Mouse (Mus musculus) skeletal muscle tissue, adult 2 months (tissue): ENCODE data around the gene Tnpo3.
A peak's percentile ranks its signal among the peaks of the same experiment; 100 is the strongest.

Experiments used
- DNase-seq: peaks from one replicate; pipeline ENCODE4 v3.0.0-alpha.2; 2012; ENCODE audit warnings: low read depth, low spot score

The Tnpo3 gene

DNA sequence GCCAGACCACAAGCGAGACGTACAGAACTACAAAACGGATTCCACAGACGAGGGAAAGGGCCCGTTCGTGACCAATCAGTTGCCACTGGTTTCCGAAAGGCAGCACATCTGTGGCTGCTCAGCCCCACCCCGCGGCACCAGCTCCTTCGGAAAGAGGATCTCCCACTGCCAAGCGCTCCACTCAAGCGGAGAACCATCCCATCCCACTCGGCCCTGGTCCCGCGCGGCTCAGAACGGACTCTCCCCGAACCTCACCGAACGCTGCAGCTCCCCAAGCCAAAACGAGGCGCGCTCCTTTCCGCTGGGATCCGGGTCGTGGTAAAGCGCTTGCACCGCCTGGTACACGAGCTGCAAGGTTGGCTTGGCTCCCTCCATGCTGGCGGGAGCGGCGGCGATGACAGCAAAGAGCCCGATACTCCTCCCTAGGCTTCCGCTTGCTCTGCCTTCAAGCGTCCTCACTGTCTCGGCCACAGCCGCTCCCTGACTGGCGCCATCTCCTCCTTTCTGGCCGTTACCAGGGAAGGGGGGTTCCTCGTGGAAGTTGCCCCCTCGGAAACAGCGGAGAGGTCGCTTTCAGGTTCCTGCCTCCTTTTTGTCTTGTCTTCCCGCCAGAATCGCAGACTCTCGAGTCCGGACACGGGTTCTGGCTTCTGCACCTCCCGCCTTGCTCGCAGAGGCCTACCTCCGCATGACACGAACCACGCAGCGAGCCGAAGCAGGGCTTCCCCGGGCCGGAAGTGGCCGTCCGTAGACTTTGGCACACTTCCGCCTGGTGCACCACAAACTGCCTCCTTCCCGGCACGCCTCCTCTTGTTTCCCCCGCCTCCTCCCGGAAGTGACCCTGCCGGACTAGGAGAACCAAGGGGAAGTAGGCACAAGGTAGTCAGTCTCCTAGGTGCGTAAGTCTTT, at the start of gene Tnpo3:
Gene Tnpo3 (minus strand): TSS at position 777 of the 909 bp plus-strand sequence.
- peak; percentile 87 for DNase-seq

DNA sequence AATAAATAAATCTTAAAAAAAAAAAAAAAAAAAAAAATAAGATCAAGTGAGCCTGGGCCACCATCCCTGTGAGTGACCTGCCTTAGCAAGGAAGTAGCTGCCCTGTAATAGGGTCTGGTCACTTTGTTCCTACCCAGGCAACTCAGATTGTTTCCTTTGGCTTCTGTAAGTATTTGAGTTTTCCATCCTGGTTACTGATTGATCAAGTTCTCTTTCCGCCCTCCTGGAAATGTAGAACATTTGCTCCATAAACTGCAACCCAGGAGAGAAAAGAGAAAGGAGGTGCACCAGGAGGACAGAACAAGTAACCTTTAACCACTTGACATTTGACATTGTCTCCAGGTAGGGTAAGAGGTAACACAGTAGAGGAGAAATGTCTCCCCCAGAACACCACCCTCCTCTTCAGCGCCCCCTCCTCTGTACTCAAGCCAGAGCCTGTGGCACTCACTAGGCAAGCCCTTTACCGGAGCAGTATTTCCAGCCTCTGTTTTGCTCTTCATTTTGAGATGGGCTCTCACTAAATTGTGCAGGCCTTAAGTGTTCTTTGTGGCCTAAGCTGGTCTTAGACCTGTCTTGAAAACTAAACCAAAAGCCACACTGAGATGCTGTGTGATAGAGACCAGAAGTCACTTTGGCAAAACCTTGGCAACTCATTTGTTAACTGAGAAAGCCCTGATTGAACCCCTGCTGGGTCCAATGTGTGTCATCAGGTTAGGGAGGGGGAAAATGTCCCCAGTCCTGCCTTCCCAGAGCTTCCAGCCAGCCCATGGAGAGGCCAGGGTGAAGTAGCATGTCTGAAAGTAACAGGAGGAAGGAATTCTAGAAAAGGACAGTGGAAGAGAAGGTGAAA, 49.2 kb upstream of the Tnpo3 start:
- DNase-seq, result no peak

DNA sequence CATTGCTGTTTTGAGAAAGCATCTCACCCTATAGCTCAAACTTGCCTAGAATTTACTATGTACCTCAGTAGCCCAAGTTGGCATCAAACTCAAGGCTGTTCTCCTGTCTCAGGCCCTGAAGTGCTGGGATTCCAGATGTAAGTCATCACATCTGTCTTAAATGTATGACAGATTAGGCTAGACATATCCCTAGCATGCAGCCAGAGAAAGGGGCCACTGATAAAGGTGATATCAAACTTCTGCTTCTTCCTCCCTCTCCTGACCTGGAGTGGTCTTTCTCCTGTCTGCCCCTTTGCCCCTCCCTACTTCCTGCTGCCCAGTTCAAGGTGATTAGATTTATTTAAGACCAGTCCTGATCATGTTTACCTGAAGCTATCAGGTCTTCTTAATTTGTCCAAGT, 43.6 kb upstream of the Tnpo3 start:
- DNase-seq, result no peak

DNA sequence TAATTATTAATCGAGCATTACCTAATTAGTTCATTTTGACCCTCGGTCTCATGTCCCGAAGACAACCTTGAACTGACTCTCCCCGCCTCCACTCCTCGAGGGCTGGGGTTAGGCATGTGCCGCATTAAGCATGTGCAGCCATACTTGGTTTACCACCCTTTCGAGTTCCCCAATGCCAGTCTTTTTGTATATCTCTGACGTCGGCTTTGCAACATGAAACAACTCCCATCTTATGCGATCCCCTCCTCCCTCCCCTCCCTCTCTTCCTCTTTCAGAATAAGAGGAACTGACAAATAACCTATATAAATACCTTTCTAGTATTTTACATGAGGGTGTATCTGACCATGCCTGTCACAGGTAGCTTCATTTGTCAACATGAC, 40.5 kb upstream of the Tnpo3 start:
- DNase-seq, result no peak

DNA sequence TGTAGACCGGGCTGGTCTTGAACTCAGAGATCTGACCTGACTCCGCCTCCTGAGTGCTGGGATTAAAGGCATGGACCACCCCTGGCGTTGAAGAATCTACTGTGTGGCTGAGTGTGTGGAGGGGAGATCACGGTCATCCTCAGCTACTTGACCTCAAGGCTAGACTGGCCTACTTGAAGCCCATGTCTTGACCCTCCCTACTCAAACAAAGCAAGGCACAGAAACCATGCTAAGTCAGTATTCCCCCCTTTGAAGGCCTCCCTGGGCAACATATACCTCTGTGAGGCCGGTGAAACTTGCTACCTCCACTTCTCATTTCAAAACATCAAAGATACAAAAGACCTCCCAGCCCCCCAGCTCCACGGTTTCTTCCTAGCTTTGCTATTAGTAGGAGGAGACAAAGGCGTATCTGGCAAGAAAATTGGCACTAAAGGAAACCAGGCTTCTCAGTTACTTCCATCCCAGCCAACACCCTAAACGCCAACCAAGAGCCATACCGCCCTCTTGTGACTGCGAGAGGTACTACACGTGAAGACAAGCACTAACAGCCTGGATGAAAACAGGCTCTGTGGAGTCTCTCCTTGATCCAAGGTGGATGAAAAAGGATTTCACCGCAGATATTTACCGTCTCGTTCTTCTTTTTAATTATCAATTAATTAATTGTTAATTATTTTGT, 39.9 kb upstream of the Tnpo3 start:
- DNase-seq, result peak; percentile 83

DNA sequence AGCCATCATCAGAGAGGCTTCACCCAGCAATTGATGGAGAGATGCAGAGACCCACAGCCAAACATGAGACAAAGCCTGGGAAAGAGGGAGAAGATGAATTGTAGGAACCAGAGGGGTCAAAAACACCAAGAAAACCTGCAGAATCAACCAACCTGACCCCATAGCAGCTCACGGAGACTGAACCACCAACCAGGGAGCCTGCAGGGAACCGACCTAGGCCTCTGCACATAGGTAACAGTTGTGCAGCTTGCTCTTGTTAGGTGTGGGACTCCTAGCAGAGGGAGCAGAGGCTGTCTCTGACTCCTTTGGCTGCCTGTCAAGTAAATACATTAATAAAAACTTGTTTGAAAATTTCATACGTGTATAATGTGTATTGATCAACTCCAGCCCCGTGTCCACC, 32.1 kb upstream of the Tnpo3 start:
- DNase-seq, result no peak

DNA sequence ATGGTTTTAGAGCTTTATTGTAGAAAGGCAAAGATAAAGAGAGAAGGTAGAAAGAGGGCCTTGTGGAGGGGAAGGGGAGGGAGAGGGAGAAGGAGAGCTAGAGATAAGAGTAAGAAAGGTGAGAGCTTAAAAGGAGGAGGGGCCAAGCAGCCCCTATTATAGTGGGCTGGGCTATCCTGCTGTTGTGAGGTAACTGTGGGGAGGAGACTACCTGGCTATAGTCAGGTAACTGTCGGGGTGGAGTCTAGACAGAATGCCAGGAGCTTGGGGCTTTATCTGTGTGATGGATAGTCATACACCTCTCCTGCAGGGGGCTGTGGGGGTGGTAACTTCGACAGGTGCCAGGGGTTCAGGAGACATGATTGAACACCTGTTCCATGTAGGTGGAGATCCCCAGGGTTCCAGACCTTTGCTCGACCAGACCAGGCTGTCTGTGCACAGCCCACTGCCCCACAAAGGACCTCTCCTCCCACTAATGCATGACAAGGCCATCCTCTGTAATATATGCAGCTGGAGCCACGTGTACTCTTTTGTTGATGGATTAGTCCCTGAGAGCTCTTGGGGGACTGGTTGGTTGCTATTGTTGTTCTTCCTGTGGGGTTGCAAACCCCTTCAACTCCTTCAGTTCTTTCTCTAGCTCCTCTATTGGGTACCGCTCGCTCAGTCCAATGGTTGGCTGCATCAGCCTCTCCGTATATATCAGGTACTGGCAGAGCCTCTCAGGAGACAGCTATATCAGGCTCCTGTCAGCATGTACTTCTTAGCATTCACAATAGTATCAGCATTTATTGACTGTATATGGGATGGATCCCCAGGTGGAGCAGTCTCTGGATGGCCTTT, 30.1 kb upstream of the Tnpo3 start:
- DNase-seq, result no peak

DNA sequence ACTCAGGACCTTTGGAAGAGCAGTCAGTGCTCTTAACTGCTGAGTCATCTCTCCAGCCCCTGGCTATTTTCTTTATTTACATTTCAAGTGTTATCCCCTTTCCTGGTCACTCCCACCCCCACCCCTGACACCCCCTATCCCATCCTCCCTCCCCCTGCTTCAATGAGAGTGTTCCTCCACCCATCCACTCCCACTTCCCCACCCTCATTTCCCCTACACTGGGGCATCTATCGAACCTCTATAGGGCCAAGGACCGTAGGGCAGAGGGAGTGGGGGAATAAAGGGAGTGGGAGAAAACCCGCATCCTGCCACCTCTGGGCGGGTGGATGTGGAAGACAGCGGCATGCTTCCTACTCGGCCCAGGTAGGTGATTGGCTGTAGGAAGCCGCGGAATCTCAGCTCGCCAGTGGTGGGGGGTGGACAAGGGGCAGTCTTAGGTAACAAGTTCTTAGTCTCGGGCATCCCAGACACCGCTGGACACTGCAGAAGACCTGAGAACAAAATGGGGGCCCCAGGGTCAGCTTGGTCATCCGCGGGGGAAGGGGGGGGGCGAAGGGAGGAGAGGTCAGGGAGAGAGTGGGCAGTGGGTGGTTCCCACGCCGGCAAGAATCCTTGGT, 29.3 kb upstream of the Tnpo3 start:
- DNase-seq, result no peak

DNA sequence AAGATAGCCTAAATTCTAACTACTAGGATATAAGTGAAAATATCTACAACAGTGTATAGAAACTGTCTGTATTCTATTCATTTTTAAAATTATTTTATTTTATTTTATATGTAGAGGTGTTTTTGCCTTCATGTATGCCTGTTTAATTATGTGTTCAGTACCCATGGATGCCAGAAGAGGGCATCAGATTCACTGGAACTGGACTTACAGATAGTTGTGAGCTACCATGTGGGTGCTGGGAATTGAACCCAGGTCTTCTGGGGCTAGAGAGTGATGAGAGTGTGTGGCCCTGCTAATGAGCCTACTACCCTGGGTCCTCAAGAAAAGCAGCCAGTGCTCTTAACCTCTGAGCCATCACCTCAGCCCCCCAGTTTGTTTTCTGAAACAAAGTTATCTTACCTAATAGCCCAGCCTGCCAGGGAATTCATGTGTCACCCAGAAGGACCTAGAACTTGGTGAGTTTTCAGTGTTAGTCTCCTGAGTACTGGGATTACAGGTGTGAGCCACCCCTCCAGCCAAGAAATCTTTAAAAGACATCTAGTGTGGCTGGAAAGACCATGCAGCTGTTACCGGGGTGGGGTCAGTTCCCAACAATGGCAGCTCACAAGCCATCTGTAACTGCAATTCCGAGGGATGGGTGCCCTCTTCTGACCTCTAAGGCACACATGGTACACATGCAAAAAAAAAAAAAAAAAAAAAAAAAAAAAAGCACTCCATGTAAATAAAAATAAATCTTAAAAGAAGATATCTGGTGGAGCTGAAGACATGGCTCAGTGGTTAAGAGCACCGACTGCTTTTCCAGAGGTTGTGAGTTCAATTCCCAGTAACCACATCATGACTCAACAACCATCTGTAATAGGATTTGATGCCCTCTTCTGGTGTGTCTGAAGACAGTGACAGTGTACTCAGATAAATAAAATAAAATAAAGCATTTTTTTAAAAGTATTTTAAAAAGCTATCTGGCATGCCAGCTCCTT, 28.0 kb upstream of the Tnpo3 start:
- DNase-seq, result no peak

DNA sequence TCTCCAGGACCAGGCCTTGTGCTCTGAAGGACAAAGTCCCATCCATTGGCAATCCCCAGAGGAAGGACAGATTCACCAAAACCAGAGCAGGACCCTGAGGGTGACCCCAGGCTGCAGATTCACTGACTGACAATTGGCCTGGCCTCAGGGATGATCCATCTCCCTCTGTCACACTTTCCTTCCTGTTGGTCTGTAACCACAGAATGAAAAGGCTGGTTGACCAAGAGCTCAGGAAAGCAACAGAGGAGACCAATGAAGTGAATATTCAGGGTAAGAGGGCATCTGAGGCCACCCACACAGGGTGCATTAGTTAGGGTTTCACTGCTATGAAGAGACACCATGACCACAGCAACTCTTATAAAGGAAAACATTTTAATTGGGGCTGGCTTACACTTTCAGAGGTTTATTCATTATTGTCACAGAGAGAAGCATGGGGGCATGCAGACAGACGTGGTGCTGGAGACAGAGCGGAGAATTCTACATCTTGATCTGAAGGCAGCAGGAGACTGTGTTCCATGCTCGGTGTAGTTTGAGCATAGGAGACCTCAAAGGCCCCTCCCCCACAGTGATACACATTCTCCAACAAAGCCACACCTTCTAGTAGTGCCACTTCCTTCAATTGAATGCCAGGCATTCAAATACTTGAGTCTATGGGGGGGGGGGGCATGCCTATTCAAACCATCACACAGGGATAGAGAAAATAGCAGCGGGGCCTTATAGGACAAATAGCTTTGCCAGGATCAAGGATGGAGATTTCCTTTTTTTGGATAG, 26.8 kb upstream of the Tnpo3 start:
- DNase-seq, result no peak

DNA sequence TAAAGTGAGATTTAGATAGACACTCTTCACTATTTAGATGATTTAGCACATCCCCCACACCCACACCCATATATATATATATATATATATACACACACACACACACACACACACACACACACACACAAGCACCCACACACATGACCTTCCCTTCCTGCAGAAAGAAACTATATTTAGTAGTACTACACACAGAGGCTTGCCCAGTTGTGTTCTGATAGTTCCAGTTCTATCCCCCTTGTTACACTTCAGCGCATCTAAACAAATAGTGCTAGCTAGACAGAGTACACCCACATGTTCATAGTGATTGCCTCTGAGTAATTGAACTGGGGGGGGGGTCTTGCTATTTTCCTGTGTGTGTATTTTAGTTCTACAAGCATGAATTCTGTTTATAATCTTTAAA, 24.9 kb upstream of the Tnpo3 start:
- DNase-seq, result no peak

DNA sequence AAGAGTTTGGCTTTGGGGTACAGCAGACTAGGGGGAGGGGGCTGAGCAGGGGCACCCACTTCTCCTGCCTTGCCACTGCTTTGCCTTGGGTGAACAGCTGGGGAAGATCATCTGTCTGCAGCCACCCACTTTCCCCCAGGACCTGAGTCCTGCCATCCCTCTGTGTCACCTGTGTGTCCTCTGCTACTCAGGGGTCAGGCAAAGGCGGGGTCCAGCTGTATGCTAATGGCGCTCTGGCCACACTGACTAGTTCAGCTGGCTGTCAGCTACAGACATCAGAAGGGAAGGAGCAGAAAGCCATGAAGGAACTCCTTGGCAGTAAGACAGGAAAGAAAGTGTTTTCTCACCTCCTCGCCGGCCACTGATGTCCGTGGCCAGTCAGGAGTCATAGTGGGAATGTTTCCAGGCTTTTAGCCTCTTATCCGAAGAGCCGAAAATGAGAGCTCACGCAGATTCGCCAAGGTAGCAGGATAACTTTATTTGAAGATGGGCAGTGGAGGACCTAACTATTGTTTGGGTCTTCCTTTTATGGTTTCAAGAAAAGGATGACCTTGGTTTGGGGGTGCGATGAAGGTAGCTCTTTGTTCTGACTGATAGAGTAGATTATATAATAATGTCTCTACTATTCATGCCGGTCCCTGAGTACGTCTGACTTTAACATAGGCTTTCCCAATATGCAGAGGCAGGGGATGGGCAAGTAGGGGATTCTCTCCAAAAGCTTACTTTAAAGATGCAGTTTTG, 23.0 kb upstream of the Tnpo3 start:
- DNase-seq, result no peak

DNA sequence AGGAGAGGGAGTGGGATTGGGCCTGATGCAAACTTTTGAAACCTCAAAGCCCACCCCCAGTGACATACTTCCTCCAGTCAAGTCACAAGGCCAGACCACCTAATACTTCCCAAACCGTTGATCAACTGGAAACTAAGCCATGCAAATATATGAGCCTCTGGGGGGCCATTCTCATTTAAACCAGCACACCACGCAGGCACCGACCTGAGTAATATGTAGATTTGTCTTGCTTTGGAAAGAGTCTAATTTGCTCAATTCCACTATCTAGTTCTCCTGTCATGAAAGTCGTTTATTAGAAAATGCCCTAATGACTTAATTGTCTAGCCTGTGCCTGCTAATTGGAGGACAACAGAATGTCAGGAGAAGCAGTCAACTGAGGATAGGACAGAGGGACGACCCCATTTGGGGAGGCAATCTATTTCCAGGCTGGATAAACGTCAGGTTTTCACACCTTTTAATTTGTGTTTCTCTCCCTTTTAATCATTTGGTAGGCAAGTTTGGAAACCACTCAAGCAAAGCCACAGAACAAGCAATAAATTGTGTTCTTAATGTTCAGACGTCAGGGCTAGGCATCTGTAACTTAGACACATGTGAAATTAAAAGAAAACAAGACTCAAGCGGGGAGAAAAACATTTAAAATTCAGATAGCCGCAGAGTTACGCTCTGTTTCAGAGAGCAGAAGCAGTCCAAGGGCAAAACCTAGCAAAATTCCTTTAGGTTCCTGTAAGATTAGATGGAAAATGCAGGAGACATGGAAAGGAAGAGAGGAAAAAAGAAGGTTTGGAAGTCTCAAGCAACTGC, 22.3 kb upstream of the Tnpo3 start:
- no peak for DNase-seq

DNA sequence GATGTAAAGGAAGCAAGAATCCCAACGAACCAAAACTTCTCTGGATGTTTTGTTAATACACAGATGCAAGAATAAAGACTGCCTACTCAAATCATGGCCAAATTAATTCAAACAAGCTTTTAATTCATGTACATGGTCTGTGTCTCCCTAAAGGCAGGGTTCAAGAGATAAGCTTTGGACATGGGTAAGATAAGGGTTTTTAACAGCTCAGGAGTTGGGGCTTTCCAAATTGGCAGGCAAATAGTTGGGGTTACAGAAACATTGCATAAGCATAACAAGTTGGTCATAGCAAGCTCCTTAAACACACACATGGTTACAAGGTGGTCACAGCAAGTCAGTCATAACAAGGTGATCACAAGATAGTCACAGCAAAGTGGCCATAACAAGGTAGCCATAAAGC, 20.5 kb upstream of the Tnpo3 start:
- no peak for DNase-seq

DNA sequence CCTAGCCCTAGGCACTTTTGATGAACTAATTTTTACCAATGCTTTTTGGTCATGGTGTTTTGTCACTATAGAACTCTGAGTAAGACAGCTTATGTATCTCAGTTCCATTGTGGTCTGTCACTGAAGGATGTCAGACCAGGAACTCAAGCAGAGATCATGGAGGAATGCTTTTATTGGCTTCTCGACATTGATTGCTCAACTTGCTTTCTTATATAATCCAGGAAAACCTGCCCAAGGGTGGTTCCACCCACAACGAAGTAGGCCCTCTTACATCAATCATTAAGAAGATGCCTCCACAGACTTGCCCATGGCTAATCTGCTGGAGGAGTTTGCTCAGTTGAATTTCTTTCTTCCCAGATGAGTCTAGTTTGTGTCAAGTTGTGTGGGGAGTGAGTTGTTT, 18.1 kb upstream of the Tnpo3 start:
- no peak for DNase-seq

DNA sequence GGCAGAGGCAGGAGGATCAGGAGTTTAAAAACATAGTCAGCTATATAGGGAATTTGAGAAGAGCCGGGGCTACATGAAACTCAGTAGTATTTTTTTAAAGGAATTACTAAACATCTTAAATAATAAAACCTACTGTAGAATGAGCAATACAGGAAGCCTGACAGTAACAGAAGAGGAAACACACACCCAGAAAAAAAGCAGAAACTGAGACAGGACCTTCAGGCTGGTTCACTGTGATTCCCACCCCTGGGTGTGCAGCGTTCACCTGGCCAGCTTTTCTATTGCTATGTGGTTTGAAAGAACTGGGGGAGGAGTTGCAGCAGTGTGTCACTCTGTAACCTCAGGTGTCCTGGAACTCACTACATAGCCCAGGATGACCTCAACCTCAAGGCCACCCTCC, 14.2 kb upstream of the Tnpo3 start:
- DNase-seq, result no peak

DNA sequence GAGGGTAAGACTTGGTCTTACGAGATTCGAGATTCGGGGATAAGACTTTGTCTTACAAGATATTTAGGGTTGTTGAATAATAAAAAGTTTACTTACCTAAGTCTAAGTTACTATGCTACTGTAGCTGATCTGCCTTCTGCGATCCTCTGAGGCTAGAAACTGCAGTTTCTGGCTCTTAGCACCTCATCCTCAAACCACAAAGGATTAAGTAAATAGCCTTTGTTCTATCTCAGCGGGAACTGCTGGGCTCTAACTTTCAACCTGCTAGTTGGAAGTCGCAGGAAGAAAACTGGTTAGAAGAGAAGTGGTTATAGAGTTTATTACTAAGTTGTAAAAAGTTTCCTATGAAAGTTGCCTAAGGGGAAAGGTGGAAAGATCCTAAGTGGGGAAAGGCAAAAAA, 12.6 kb upstream of the Tnpo3 start:
- DNase-seq, result no peak
